Mouse (Mus musculus): Measurements from ENCODE around the gene Arid4a.

- no peak for TF ChIP-seq EP300 (IDR thresholded peaks at IDR 0.05; ENCODE audit: low read depth)
- TF ChIP-seq CTCF (IDR thresholded peaks at IDR 0.05; ENCODE audit: low read depth), result no peak
These were observed 24.7 kb downstream of the Arid4a start for GRCm38 (mm10) chr12:71040462-71040861.
